Mouse (Mus musculus) spleen, adult 2 months (tissue): ENCODE results near the gene Creb5.

Experiments used
- CTCF ChIP-seq: fragments of 200-500 bp; IDR thresholded peaks from 2 replicates; pipeline ENCODE4 v1.5.1; 2011; ENCODE audit warnings: mild to moderate bottlenecking, inconsistent platforms; ENCODE audit not compliant: insufficient read depth, insufficient read length, insufficient replicate concordance; ENCODE audit errors: extremely low read depth
- POLR2A ChIP-seq: fragments of 200-500 bp; IDR thresholded peaks from 2 replicates; pipeline ENCODE4 v1.6.1; 2011; ENCODE audit warnings: low read depth, low read length, inconsistent platforms

DNA sequence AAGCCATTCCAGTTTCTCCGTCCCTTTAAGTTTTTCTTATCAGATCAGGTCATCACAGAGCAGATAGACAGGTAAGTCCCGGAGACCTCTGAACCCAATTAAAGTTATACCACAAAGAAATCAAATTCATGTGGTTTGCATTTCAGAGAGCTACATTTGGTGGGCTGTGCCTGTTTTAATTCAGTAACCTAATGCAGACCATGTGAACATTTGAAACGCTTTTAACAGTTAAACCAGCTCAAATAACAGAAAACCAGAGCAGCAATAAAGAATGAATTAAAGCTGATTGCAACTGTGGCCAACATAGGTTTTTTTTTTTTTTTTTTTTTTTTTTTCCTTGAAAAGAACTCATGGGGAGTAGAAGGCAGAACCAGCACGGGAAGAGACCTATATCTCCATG is 182.1 kb downstream of the Creb5 start:
- TF ChIP-seq CTCF = no peak
- no peak for TF ChIP-seq POLR2A
